Mouse (Mus musculus) CH12.LX (cell line): ENCODE data around the gene Sh2d6.
A peak's percentile ranks its signal among the peaks of the same experiment; 100 is the strongest.

Experiments used
- CTCF ChIP-seq, 2 experiments: IDR thresholded peaks in 1 of 2; conservative IDR thresholded peaks in 1 of 2; 2 replicates each; pipeline ENCODE4 v1.5.1; 2011 to 2012; ENCODE audit warnings: low read depth in 2 of 2, low read length in 2 of 2, improper control_type of control experiment in 1 of 2, inconsistent platforms in 1 of 2, mild to moderate bottlenecking in 1 of 2, moderate library complexity in 1 of 2
- ELF1 ChIP-seq: IDR thresholded peaks from 2 replicates; pipeline ENCODE4 v1.6.1; 2014; ENCODE audit warnings: low read depth, mild to moderate bottlenecking, inconsistent platforms, low read length, improper control_type of control experiment
- EP300 ChIP-seq: IDR thresholded peaks from 2 replicates; pipeline ENCODE4 v1.6.1; 2011; ENCODE audit warnings: low read length, improper control_type of control experiment
- GABPA ChIP-seq: IDR thresholded peaks from 2 replicates; pipeline ENCODE4 v1.6.1; 2012; ENCODE audit warnings: low read depth, low read length, improper control_type of control experiment, inconsistent platforms; ENCODE audit not compliant: insufficient replicate concordance
- JUN ChIP-seq: IDR thresholded peaks from 2 replicates; pipeline ENCODE4 v1.6.1; 2011; ENCODE audit warnings: low read depth, mild to moderate bottlenecking, low read length, improper control_type of control experiment, moderate library complexity; ENCODE audit not compliant: insufficient read depth
- MAFK ChIP-seq: IDR thresholded peaks from 2 replicates; pipeline ENCODE4 v1.6.1; 2011; ENCODE audit warnings: low read length, improper control_type of control experiment; ENCODE audit not compliant: insufficient replicate concordance
- MEF2A ChIP-seq: IDR thresholded peaks from 2 replicates; pipeline ENCODE4 v1.6.1; 2014; ENCODE audit warnings: low read depth, mild to moderate bottlenecking, inconsistent platforms, low read length, improper control_type of control experiment, borderline replicate concordance
- POLR2A ChIP-seq: IDR thresholded peaks from 2 replicates; pipeline ENCODE4 v1.6.1; 2011; ENCODE audit warnings: low read depth, mild to moderate bottlenecking, improper control_type of control experiment, low read length
- SIN3A ChIP-seq: IDR thresholded peaks from 2 replicates; pipeline ENCODE4 v1.6.1; 2012; ENCODE audit warnings: low read length, improper control_type of control experiment, inconsistent platforms
- TBP ChIP-seq: conservative IDR thresholded peaks from 2 replicates; pipeline ENCODE4 v1.6.1; 2011; ENCODE audit warnings: low read depth, low read length, improper control_type of control experiment
- ZC3H11A ChIP-seq: IDR thresholded peaks from 2 replicates; pipeline ENCODE4 v1.6.1; 2012; ENCODE audit warnings: low read depth, mild to moderate bottlenecking, inconsistent platforms, low read length, improper control_type of control experiment

- TF ChIP-seq ELF1 (no peak), POLR2A (no peak), JUN (no peak), CTCF (conservative IDR thresholded peaks at IDR 0.05 in 1 of 2, IDR thresholded peaks at IDR 0.05 in 1 of 2; ENCODE audit: low read depth in 2 of 2, low read length in 2 of 2) (no peak), TBP (no peak), ZC3H11A (no peak), EP300 (no peak), MAFK (no peak), MEF2A (no peak), SIN3A (0 out of 2 replicates have a peak, but pooled peaks have one; percentile 19), GABPA (no peak)
These were observed 28.5 kb upstream of the Sh2d6 start for GRCm38 (mm10) chr6:72550025-72550424.
